Mouse (Mus musculus): ENCODE results near the gene Arf5. TPM values are rescaled to one million over a fixed set of nuclear protein-coding genes. Genes with fewer than 3 reads are reported as not detected.
A peak's percentile ranks its signal among the peaks of the same experiment; 100 is the strongest.

Gene Arf5
- 302 and 320 TPM in 2 replicates for polyA plus RNA-seq (2014; fragmentation: Nextera tagmentation; extraction: Ambion mirVana)

DNA sequence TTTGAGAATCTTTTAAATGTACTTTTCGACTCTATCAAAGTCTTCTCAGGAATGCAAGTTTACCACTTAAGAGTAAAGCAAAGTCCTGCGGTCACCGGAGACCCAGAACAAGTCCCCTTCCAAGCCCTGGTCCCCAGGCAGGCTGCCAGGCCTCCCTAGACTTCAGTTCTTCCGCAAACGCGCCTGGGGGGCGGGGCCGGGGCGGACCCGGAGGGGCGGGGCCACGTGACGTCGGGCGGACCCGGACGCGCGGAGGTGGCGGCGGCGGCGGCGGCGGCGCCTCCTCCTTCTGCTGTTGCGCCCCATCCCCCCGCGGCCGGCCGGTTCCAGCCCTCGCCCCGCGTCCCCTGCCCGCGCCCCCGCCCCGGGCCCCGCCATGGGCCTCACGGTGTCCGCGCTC, at the start of gene Arf5:
Gene Arf5 (plus strand): TSS at position 248 of the 400 bp plus-strand sequence.
- peak within 1 kb of the TSS; percentile 96 for H3K4me3 ChIP-seq (ENCODE audit: low read depth, low read length)
- H3K9ac ChIP-seq (ENCODE audit: low read length) = peak within 1 kb of the TSS; percentile 88
- DNase-seq (ENCODE audit: low spot score) (peak; percentile 94), ATAC-seq (ENCODE audit: insufficient number of reproducible peaks, low FRiP score, low TSS enrichment, low read depth) (peak; percentile 80)
- 1% methylated on average over 30 of the region's 42 CpGs for WGBS
- H3K4me1 ChIP-seq (ENCODE audit: control insufficient read depth, insufficient read depth, low read length) = peaks cover 9% of the 10 kb centered on the region
- H3K9me3 ChIP-seq (ENCODE audit: control insufficient read depth, low read length) = no peaks in the 10 kb centered on the region
- peak within 1 kb of the TSS; percentile 55; the same call in 1 of the 2 replicates for H3K27ac ChIP-seq (replicated peaks; ENCODE audit: low read depth, low read length)
- H3K27me3 ChIP-seq (ENCODE audit: control insufficient read depth, insufficient read depth, low read length) = no peaks in the 10 kb centered on the region
- peaks cover 4% of the 10 kb centered on the region; the same call in 1 of the 2 replicates for H3K36me3 ChIP-seq (ENCODE audit: control insufficient read depth, insufficient read depth, low read length)
- H3K4me2 ChIP-seq (ENCODE audit: low read depth, severe bottlenecking) = peak within 1 kb of the TSS; percentile 56

- WGBS = 37% methylated on average over 4 of the region's 4 CpGs
- Histone ChIP-seq H3K9me3 (ENCODE audit: control insufficient read depth, low read length) (no peaks in the 10 kb centered on the region), H3K4me3 (ENCODE audit: low read depth, low read length) (no peak overlapping the region), H3K27ac (replicated peaks; ENCODE audit: low read depth, low read length) (no peak overlapping the region), H3K4me1 (ENCODE audit: control insufficient read depth, insufficient read depth, low read length) (no peaks in the 10 kb centered on the region), H3K27me3 (ENCODE audit: control insufficient read depth, insufficient read depth, low read length) (no peaks in the 10 kb centered on the region), H3K36me3 (ENCODE audit: control insufficient read depth, insufficient read depth, low read length) (no peaks in the 10 kb centered on the region), H3K9ac (ENCODE audit: low read length) (no peak overlapping the region), H3K4me2 (ENCODE audit: low read depth, severe bottlenecking) (no peak overlapping the region)
- ATAC-seq (ENCODE audit: insufficient number of reproducible peaks, low FRiP score, low TSS enrichment, low read depth) (no peak), DNase-seq (ENCODE audit: low spot score) (no peak)
Measured at GRCm38 (mm10) chr6:28381983-28382382, 41.4 kb upstream of the Arf5 start.

GRCm38 (mm10) chr6:28385169-28385568, 38.2 kb upstream of the Arf5 start:
- H3K36me3 ChIP-seq (ENCODE audit: control insufficient read depth, insufficient read depth, low read length) = no peaks in the 10 kb centered on the region
- DNase-seq (ENCODE audit: low spot score) = no peak
- H3K27ac ChIP-seq (replicated peaks; ENCODE audit: low read depth, low read length) = no peak overlapping the region
- 90% methylated on average over 3 of the region's 3 CpGs for WGBS
- H3K9me3 ChIP-seq (ENCODE audit: control insufficient read depth, low read length) = no peaks in the 10 kb centered on the region
- H3K4me2 ChIP-seq (ENCODE audit: low read depth, severe bottlenecking) = no peak overlapping the region
- H3K9ac ChIP-seq (ENCODE audit: low read length) = no peak overlapping the region
- no peaks in the 10 kb centered on the region for H3K27me3 ChIP-seq (ENCODE audit: control insufficient read depth, insufficient read depth, low read length)
- ATAC-seq (ENCODE audit: insufficient number of reproducible peaks, low FRiP score, low TSS enrichment, low read depth) = no peak
- H3K4me3 ChIP-seq (ENCODE audit: low read depth, low read length) = no peak overlapping the region
- no peaks in the 10 kb centered on the region for H3K4me1 ChIP-seq (ENCODE audit: control insufficient read depth, insufficient read depth, low read length)

DNA sequence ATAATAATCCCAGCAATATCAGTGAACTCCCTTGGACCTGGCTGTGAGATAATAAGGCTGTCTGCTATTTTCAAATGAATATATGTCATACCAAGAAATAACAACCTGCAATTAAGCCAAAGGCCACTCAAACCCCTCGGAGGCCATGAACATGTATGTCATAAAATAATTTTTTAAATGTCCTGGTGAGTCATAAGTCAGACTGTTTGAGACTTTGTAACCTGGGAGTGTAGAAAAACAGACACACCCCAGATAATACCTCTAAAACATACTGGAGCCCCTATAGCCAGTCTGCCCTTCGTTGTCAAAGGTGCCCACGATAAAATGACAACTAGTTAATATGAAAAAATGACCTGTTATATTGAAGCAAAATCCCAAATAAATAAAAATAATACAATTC, 34.3 kb upstream of the Arf5 start:
- ATAC-seq (ENCODE audit: insufficient number of reproducible peaks, low FRiP score, low TSS enrichment, low read depth) = no peak

GRCm38 (mm10) chr6:28396051-28396852, 27.1 kb upstream of the Arf5 start:
- H3K9me3 ChIP-seq (ENCODE audit: control insufficient read depth, low read length) = peaks cover 3% of the 10 kb centered on the region; the same call in 1 of the 2 replicates
- no peak overlapping the region; the same call in 1 of the 2 replicates for H3K4me3 ChIP-seq (ENCODE audit: low read depth, low read length)
- DNase-seq (ENCODE audit: low spot score) = peak; percentile 23
- no peak for ATAC-seq (ENCODE audit: insufficient number of reproducible peaks, low FRiP score, low TSS enrichment, low read depth)
- 0 out of 2 replicates have a peak, but pooled peaks cover 9% of the 10 kb centered on the region for H3K27me3 ChIP-seq (ENCODE audit: control insufficient read depth, insufficient read depth, low read length)
- H3K9ac ChIP-seq (ENCODE audit: low read length) = no peak overlapping the region
- WGBS = 26% methylated on average over 15 of the region's 15 CpGs
- no peaks in the 10 kb centered on the region for H3K36me3 ChIP-seq (ENCODE audit: control insufficient read depth, insufficient read depth, low read length)
- H3K4me1 ChIP-seq (ENCODE audit: control insufficient read depth, insufficient read depth, low read length) = no peaks in the 10 kb centered on the region
- H3K4me2 ChIP-seq (ENCODE audit: low read depth, severe bottlenecking) = peak overlapping the region; percentile 57
- H3K27ac ChIP-seq (replicated peaks; ENCODE audit: low read depth, low read length) = no peak overlapping the region

More for the DNA sequence above, 34.3 kb upstream of the Arf5 start:
- H3K27ac ChIP-seq (replicated peaks; ENCODE audit: low read depth, low read length) = no peak overlapping the region
- H3K4me1 ChIP-seq (ENCODE audit: control insufficient read depth, insufficient read depth, low read length) = no peaks in the 10 kb centered on the region
- no peak overlapping the region for H3K9ac ChIP-seq (ENCODE audit: low read length)
- H3K4me3 ChIP-seq (ENCODE audit: low read depth, low read length) = no peak overlapping the region
- no peak overlapping the region for H3K4me2 ChIP-seq (ENCODE audit: low read depth, severe bottlenecking)
- H3K27me3 ChIP-seq (ENCODE audit: control insufficient read depth, insufficient read depth, low read length) = no peaks in the 10 kb centered on the region
- H3K36me3 ChIP-seq (ENCODE audit: control insufficient read depth, insufficient read depth, low read length) = no peaks in the 10 kb centered on the region
- no peaks in the 10 kb centered on the region for H3K9me3 ChIP-seq (ENCODE audit: control insufficient read depth, low read length)
- 88% methylated on average over 3 of the region's 3 CpGs for WGBS
- no peak for DNase-seq (ENCODE audit: low spot score)

DNA sequence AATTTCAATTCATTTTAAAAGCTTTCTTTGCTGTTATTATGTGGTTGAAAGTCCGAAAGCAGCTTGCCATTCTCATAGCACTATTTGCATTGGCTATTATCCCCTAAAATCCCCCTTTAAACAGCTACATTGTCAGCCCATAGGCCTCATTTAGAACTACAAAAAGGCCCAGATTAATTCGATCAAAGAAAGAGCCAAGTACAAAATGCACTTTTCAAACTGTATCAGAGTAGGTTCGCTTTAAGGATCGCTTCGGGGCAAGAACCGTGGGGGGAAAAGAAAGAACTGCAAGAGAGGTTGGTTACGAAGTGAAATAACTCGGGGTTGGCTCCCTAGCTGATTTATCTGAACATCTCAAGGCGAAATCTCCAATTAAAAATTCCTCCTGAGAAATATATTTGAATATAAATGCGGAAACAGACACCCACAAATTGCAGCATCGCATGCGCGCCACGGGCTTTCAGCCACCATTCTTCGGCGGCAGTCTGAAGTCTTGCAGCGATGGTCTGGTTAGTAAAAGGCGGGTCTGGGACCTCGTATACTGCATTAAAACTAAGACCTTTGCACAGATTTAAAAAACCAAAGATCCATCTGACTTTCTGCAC, 26.4 kb upstream of the Arf5 start:
- Histone ChIP-seq H3K9me3 (ENCODE audit: control insufficient read depth, low read length) (peaks cover 3% of the 10 kb centered on the region; the same call in 1 of the 2 replicates), H3K4me3 (ENCODE audit: low read depth, low read length) (peak overlapping the region; percentile 28), H3K27ac (replicated peaks; ENCODE audit: low read depth, low read length) (no peak overlapping the region), H3K36me3 (ENCODE audit: control insufficient read depth, insufficient read depth, low read length) (no peaks in the 10 kb centered on the region), H3K27me3 (ENCODE audit: control insufficient read depth, insufficient read depth, low read length) (0 out of 2 replicates have a peak, but pooled peaks cover 9% of the 10 kb centered on the region), H3K4me1 (ENCODE audit: control insufficient read depth, insufficient read depth, low read length) (no peaks in the 10 kb centered on the region), H3K9ac (ENCODE audit: low read length) (no peak overlapping the region), H3K4me2 (ENCODE audit: low read depth, severe bottlenecking) (peak overlapping the region; percentile 57)
- peak; percentile 63 for DNase-seq (ENCODE audit: low spot score)
- no peak for ATAC-seq (ENCODE audit: insufficient number of reproducible peaks, low FRiP score, low TSS enrichment, low read depth)
- WGBS = 2% methylated on average over 19 of the region's 19 CpGs

- Histone ChIP-seq H3K4me2 (ENCODE audit: low read depth, severe bottlenecking) (peak within 1 kb of the TSS; percentile 57), H3K4me3 (ENCODE audit: low read depth, low read length) (peak within 1 kb of the TSS; percentile 28), H3K9ac (ENCODE audit: low read length) (peak within 1 kb of the TSS; percentile 49), H3K27ac (replicated peaks; ENCODE audit: low read depth, low read length) (no peak within 1 kb of the TSS), H3K27me3 (ENCODE audit: control insufficient read depth, insufficient read depth, low read length) (0 out of 2 replicates have a peak, but pooled peaks cover 9% of the 10 kb centered on the region), H3K36me3 (ENCODE audit: control insufficient read depth, insufficient read depth, low read length) (no peaks in the 10 kb centered on the region), H3K9me3 (ENCODE audit: control insufficient read depth, low read length) (peaks cover 3% of the 10 kb centered on the region; the same call in 1 of the 2 replicates), H3K4me1 (ENCODE audit: control insufficient read depth, insufficient read depth, low read length) (no peaks in the 10 kb centered on the region)
- ATAC-seq (ENCODE audit: insufficient number of reproducible peaks, low FRiP score, low TSS enrichment, low read depth) = peak; percentile 35; the same call in 1 of the 2 replicates
- WGBS = under 1% methylated on average over 33 of the region's 33 CpGs
- DNase-seq (ENCODE audit: low spot score) = peak; percentile 74
Measured at GRCm38 (mm10) chr6:28397681-28398203, 25.6 kb upstream of the Arf5 start, which contains the start of gene Zfp800. Zfp800 (minus strand) TSS chr6:28398005.

- Histone ChIP-seq H3K4me1 (ENCODE audit: control insufficient read depth, insufficient read depth, low read length) (no peaks in the 10 kb centered on the region), H3K27me3 (ENCODE audit: control insufficient read depth, insufficient read depth, low read length) (0 out of 2 replicates have a peak, but pooled peaks cover 9% of the 10 kb centered on the region), H3K4me2 (ENCODE audit: low read depth, severe bottlenecking) (no peak overlapping the region), H3K9ac (ENCODE audit: low read length) (no peak overlapping the region), H3K36me3 (ENCODE audit: control insufficient read depth, insufficient read depth, low read length) (no peaks in the 10 kb centered on the region), H3K9me3 (ENCODE audit: control insufficient read depth, low read length) (peaks cover 3% of the 10 kb centered on the region; the same call in 1 of the 2 replicates), H3K4me3 (ENCODE audit: low read depth, low read length) (no peak overlapping the region), H3K27ac (replicated peaks; ENCODE audit: low read depth, low read length) (no peak overlapping the region)
- ATAC-seq (ENCODE audit: insufficient number of reproducible peaks, low FRiP score, low TSS enrichment, low read depth) (no peak), DNase-seq (ENCODE audit: low spot score) (no peak)
- 88% methylated on average over 3 of the region's 3 CpGs for WGBS
Measured at GRCm38 (mm10) chr6:28398726-28399125, 24.6 kb upstream of the Arf5 start.
